In genomic region chr5:16469644-16470275, GRCm38 (mm10) we compare ENCODE assay signal across 8 mouse cellular contexts.
DNase-seq lines count a peak whose midpoint lies in the region; ATAC-seq and TF ChIP-seq lines count a peak whose summit lies in the region.

No protein-coding gene starts in this region.

- no peak overlapping the region for H3K4me3 ChIP-seq in midbrain, embryonic 14.5 days (replicated peaks; ENCODE audit: low read depth, low read length)
- no peak overlapping the region for H3K4me3 ChIP-seq in midbrain, embryonic 16.5 days (ENCODE audit: low read depth, low read length)
- H3K4me3 ChIP-seq in embryonic facial prominence, embryonic 10.5 days: peak overlapping the region; percentile 20; the same call in 1 of the 2 replicates
- H3K4me3 ChIP-seq in heart, embryonic 13.5 days: peak overlapping the region; percentile 34
- H3K4me3 ChIP-seq in lung, postnatal 0 days (ENCODE audit: low read depth, low read length): peak overlapping the region; percentile 21; the same call in 1 of the 2 replicates

- H3K27me3 ChIP-seq in midbrain, embryonic 14.5 days (ENCODE audit: control insufficient read depth, insufficient read depth, low read length): no peaks in the 10 kb centered on the region
- H3K27me3 ChIP-seq in midbrain, embryonic 16.5 days (ENCODE audit: control insufficient read depth, insufficient read depth, low read depth, low read length): no peaks in the 10 kb centered on the region
- no peaks in the 10 kb centered on the region for H3K27me3 ChIP-seq in embryonic facial prominence, embryonic 10.5 days (replicated peaks; ENCODE audit: low read depth, poor library complexity, severe bottlenecking)
- no peaks in the 10 kb centered on the region for H3K27me3 ChIP-seq in heart, embryonic 13.5 days (replicated peaks)
- H3K27me3 ChIP-seq in lung, postnatal 0 days (replicated peaks; ENCODE audit: insufficient read depth, low read length): no peaks in the 10 kb centered on the region

- no peak overlapping the region for H3K27ac ChIP-seq in midbrain, embryonic 14.5 days (replicated peaks; ENCODE audit: low read depth, low read length)
- no peak overlapping the region for H3K27ac ChIP-seq in midbrain, embryonic 16.5 days (ENCODE audit: low read length)
- H3K27ac ChIP-seq in embryonic facial prominence, embryonic 10.5 days (replicated peaks): peak overlapping the region; percentile 62
- H3K27ac ChIP-seq in heart, embryonic 13.5 days (replicated peaks): peak overlapping the region; percentile 43
- H3K27ac ChIP-seq in lung, postnatal 0 days (ENCODE audit: low read length): peak overlapping the region; percentile 73

- no peak overlapping the region for H3K4me2 ChIP-seq in midbrain, embryonic 14.5 days (ENCODE audit: low read length)
- H3K4me2 ChIP-seq in midbrain, embryonic 16.5 days (ENCODE audit: low read length): no peak overlapping the region
- H3K4me2 ChIP-seq in heart, embryonic 13.5 days: peak overlapping the region; percentile 63
- peak overlapping the region; percentile 35 for H3K4me2 ChIP-seq in lung, postnatal 0 days (replicated peaks; ENCODE audit: low read depth, low read length)

- no peaks in the 10 kb centered on the region for H3K36me3 ChIP-seq in midbrain, embryonic 14.5 days (ENCODE audit: control insufficient read depth, insufficient read depth, low read length)
- H3K36me3 ChIP-seq in midbrain, embryonic 16.5 days (ENCODE audit: control insufficient read depth, insufficient read depth, low read length): no peaks in the 10 kb centered on the region
- H3K36me3 ChIP-seq in embryonic facial prominence, embryonic 10.5 days (replicated peaks): no peaks in the 10 kb centered on the region
- H3K36me3 ChIP-seq in heart, embryonic 13.5 days: no peaks in the 10 kb centered on the region
- no peaks in the 10 kb centered on the region for H3K36me3 ChIP-seq in lung, postnatal 0 days (ENCODE audit: insufficient read depth, low read length)

- peak; percentile 76 for TF ChIP-seq EP300 in lung, postnatal 0 days (IDR thresholded peaks at IDR 0.05)

- no peaks in the 10 kb centered on the region for H3K4me1 ChIP-seq in midbrain, embryonic 14.5 days (ENCODE audit: control insufficient read depth, insufficient read depth, low read length)
- H3K4me1 ChIP-seq in midbrain, embryonic 16.5 days (ENCODE audit: control insufficient read depth, insufficient read depth, low read length): no peaks in the 10 kb centered on the region
- peaks cover 13% of the 10 kb centered on the region for H3K4me1 ChIP-seq in embryonic facial prominence, embryonic 10.5 days
- peaks cover 20% of the 10 kb centered on the region; the same call in 1 of the 2 replicates for H3K4me1 ChIP-seq in heart, embryonic 13.5 days
- no peaks in the 10 kb centered on the region for H3K4me1 ChIP-seq in lung, postnatal 0 days (ENCODE audit: insufficient read depth, low read depth, low read length)

- 81% methylated on average over 13 of the region's 13 CpGs for WGBS in midbrain, embryonic 14.5 days
- 75% methylated on average over 13 of the region's 13 CpGs for WGBS in midbrain, embryonic 16.5 days
- 54% methylated on average over 13 of the region's 13 CpGs for WGBS in embryonic facial prominence, embryonic 10.5 days
- 41% methylated on average over 13 of the region's 13 CpGs for WGBS in heart, embryonic 13.5 days
- WGBS in lung, postnatal 0 days: 40% methylated on average over 13 of the region's 13 CpGs

- no peak overlapping the region for H3K9ac ChIP-seq in midbrain, embryonic 14.5 days (replicated peaks; ENCODE audit: low read length)
- H3K9ac ChIP-seq in midbrain, embryonic 16.5 days (ENCODE audit: low read depth, low read length): no peak overlapping the region
- peak overlapping the region; percentile 56; the same call in 1 of the 2 replicates for H3K9ac ChIP-seq in heart, embryonic 13.5 days
- no peak overlapping the region for H3K9ac ChIP-seq in lung, postnatal 0 days (replicated peaks; ENCODE audit: low read depth)

- DNase-seq in midbrain, embryonic 14.5 days: peak; percentile 12
- DNase-seq in embryonic facial prominence, embryonic 10.5 days (ENCODE audit: low spot score): peak; percentile 39
- DNase-seq in kidney, postnatal 14 days: peak; percentile 76
- peak; percentile 87 for DNase-seq in lung, postnatal 0 days (ENCODE audit: low spot score)
- DNase-seq in skeletal muscle tissue, adult 2 months (ENCODE audit: low read depth, low spot score): peak; percentile 47

- ATAC-seq in midbrain, embryonic 14.5 days (ENCODE audit: low FRiP score, low TSS enrichment): no peak
- ATAC-seq in midbrain, embryonic 16.5 days: no peak
- no peak for ATAC-seq in heart, embryonic 13.5 days (ENCODE audit: extremely low read depth, insufficient number of reproducible peaks, low FRiP score, low TSS enrichment)
- peak; percentile 95 for ATAC-seq in lung, postnatal 0 days
- no peak for ATAC-seq in cerebellum, adult (ENCODE audit: insufficient number of reproducible peaks, low FRiP score, low TSS enrichment)

- no peaks in the 10 kb centered on the region for H3K9me3 ChIP-seq in midbrain, embryonic 14.5 days (ENCODE audit: control insufficient read depth, low read length)
- H3K9me3 ChIP-seq in midbrain, embryonic 16.5 days (replicated peaks; ENCODE audit: control insufficient read depth, low read length, poor library complexity, severe bottlenecking): no peaks in the 10 kb centered on the region
- no peaks in the 10 kb centered on the region for H3K9me3 ChIP-seq in embryonic facial prominence, embryonic 10.5 days
- H3K9me3 ChIP-seq in heart, embryonic 13.5 days: no peaks in the 10 kb centered on the region
- no peaks in the 10 kb centered on the region for H3K9me3 ChIP-seq in lung, postnatal 0 days (ENCODE audit: low read length)

- TF ChIP-seq CTCF in lung, postnatal 0 days (IDR thresholded peaks at IDR 0.05): 0 out of 2 replicates have a peak, but pooled peaks have one; percentile 16

Comparison
In these comparisons a context has a peak if more than half of its experiments do, and no peak if none do; other contexts are left out.
1. DNase-seq: peak in every context shown above with its lines; median percentile 87 in lung, postnatal 0 days; 76 in kidney, postnatal 14 days; 47 in skeletal muscle tissue, adult 2 months; 39 in embryonic facial prominence, embryonic 10.5 days; 12 in midbrain, embryonic 14.5 days.
2. H3K27ac ChIP-seq: peak in embryonic facial prominence, embryonic 10.5 days (single experiment), heart, embryonic 13.5 days (single experiment) and lung, postnatal 0 days (single experiment); none in midbrain, embryonic 14.5 days (single experiment) and midbrain, embryonic 16.5 days (single experiment).
3. H3K4me2 ChIP-seq: peak in heart, embryonic 13.5 days (single experiment) and lung, postnatal 0 days (single experiment); none in midbrain, embryonic 14.5 days (single experiment) and midbrain, embryonic 16.5 days (single experiment).
4. H3K4me3 ChIP-seq: peak in embryonic facial prominence, embryonic 10.5 days (single experiment), heart, embryonic 13.5 days (single experiment) and lung, postnatal 0 days (single experiment); none in midbrain, embryonic 14.5 days (single experiment) and midbrain, embryonic 16.5 days (single experiment).